Mouse (Mus musculus) brain, adult 2 months (tissue): Measurements from ENCODE around the gene Cdc73.
A peak's percentile ranks its signal among the peaks of the same experiment; 100 is the strongest.
"Not testable (repeated sequence)": the region's sequence is repeated elsewhere in the genome, so short reads cannot be mapped to it uniquely, and the experiment has no call there.

Experiments
- DNase-seq: peaks from one replicate; pipeline ENCODE4 v3.0.0; 2011; ENCODE audit warnings: low read depth, low spot score

Cdc73 gene

GRCm38 (mm10) chr1:143702741-143703262, at the start of gene Cdc73:
Cdc73 (minus strand) TSS chr1:143702893.
- peak; percentile 94 for DNase-seq

- no peak for DNase-seq
Observed at GRCm38 (mm10) chr1:143745871-143746270, 43.2 kb upstream of the Cdc73 start.

- no peak for DNase-seq
Observed at GRCm38 (mm10) chr1:143742186-143742585, 39.5 kb upstream of the Cdc73 start.

- no peak for DNase-seq
Observed at GRCm38 (mm10) chr1:143741331-143741730, 38.6 kb upstream of the Cdc73 start.

- DNase-seq = peak; percentile 62
Observed at GRCm38 (mm10) chr1:143740581-143740980, 37.9 kb upstream of the Cdc73 start.

GRCm38 (mm10) chr1:143739361-143740350, 37.0 kb upstream of the Cdc73 start:
- peak; percentile 97 for DNase-seq

GRCm38 (mm10) chr1:143738811-143739210, 36.1 kb upstream of the Cdc73 start:
- no peak for DNase-seq

GRCm38 (mm10) chr1:143733914-143734410, 31.3 kb upstream of the Cdc73 start:
- no peak for DNase-seq

GRCm38 (mm10) chr1:143731691-143732090, 29.0 kb upstream of the Cdc73 start:
- DNase-seq = no peak

GRCm38 (mm10) chr1:143730899-143731298, 28.2 kb upstream of the Cdc73 start:
- DNase-seq = peak; percentile 11

GRCm38 (mm10) chr1:143727701-143728445, 25.2 kb upstream of the Cdc73 start:
- no peak for DNase-seq

- no peak for DNase-seq
Observed at GRCm38 (mm10) chr1:143724456-143725064, 21.9 kb upstream of the Cdc73 start.

GRCm38 (mm10) chr1:143716038-143716437, 13.3 kb upstream of the Cdc73 start, which contains the start of gene Glrx2:
Glrx2 (plus strand) TSS chr1:143716338.
- DNase-seq = not testable (repeated sequence)

GRCm38 (mm10) chr1:143710627-143710976, 7.9 kb upstream of the Cdc73 start:
- DNase-seq = no peak

GRCm38 (mm10) chr1:143709966-143710626, 7.4 kb upstream of the Cdc73 start:
- peak; percentile 5 for DNase-seq

GRCm38 (mm10) chr1:143708361-143708760, 5.7 kb upstream of the Cdc73 start:
- DNase-seq = no peak

GRCm38 (mm10) chr1:143707006-143707405, 4.3 kb upstream of the Cdc73 start:
- DNase-seq = no peak

GRCm38 (mm10) chr1:143702141-143702740, 452 bp downstream of the Cdc73 start:
- peak; percentile 67 for DNase-seq

GRCm38 (mm10) chr1:143701736-143702135, 957 bp downstream of the Cdc73 start:
- DNase-seq = no peak

GRCm38 (mm10) chr1:143684849-143685248, 17.8 kb downstream of the Cdc73 start:
- DNase-seq = no peak

GRCm38 (mm10) chr1:143681108-143681507, 21.6 kb downstream of the Cdc73 start:
- peak; percentile 92 for DNase-seq
